Mouse (Mus musculus): ENCODE results near the gene Cebpb.

Gene Cebpb

GRCm38 (mm10) chr2:167693540-167693939 lies 4.8 kb downstream of the Cebpb start:
- no peak for DNase-seq

DNA sequence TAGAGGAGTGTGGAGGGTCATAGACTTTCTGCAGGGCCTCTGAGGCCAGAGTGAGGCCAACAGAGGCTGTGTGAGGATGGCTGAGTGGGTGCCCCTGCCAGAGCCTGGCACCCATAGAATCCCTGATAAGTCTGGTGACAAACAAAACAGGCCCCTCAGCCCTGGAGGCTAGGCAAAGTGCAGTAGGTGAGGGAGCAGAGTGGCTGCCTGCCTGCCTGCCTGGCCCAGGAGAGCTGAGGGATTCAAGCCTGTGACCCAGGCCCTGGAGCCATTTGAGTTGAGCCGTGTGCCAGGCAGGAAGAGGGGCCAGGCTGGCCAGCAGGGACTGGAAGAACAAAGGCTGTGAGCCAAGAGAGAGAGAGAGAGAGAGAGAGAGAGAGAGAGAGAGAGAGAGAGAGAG lies 5.5 kb downstream of the Cebpb start:
- no peak for DNase-seq

- no peak for DNase-seq
These were observed 6.2 kb downstream of the Cebpb start for GRCm38 (mm10) chr2:167694963-167695362.

GRCm38 (mm10) chr2:167695491-167695890 lies 6.8 kb downstream of the Cebpb start:
- DNase-seq = no peak

GRCm38 (mm10) chr2:167696143-167696542 lies 7.4 kb downstream of the Cebpb start:
- no peak for DNase-seq

DNA sequence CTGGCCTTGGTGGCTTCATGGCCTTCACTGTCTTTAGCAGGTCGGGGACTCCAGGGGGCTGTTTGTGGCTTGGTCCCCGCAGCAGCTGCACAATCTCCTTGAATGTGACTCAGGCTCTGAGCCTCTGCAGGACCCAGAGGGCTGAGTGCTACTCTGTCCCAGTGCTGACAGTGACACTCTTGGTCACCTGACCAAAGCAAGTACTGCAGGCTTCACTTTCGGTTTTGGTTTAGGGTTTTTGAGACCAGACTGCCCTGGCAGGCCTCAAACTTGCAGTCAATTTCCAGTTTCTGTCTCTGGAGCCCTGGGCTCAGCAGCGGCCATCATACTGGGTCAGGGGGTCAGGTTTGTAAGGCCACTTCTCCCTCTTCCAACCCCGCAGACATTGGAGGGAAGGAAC lies 9.2 kb downstream of the Cebpb start:
- DNase-seq = peak; percentile 72

GRCm38 (mm10) chr2:167700018-167700417 lies 11.3 kb downstream of the Cebpb start:
- DNase-seq = no peak

GRCm38 (mm10) chr2:167701472-167701871 lies 12.8 kb downstream of the Cebpb start:
- no peak for DNase-seq

GRCm38 (mm10) chr2:167702126-167702525 lies 13.4 kb downstream of the Cebpb start:
- DNase-seq = no peak

DNA sequence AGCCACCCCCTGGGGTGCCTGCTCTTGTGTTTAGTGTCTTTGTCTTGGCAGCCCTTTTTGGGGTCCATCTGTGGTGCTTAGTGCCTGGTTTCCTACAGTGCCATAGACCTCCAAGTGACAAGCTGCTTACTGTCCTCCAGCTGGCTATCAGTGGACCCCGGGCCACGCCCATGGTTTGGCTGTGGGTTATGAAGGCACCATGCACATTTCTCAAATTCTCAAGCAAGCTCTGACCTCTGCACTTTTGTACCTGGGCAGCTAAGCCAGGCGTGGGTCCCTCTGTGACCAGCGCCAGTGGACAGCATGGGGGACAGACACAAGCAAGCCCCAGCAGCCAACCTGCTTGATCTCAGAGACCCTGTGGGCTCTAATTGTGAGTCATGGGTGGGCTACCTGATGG lies 15.7 kb downstream of the Cebpb start:
- DNase-seq = no peak

DNA sequence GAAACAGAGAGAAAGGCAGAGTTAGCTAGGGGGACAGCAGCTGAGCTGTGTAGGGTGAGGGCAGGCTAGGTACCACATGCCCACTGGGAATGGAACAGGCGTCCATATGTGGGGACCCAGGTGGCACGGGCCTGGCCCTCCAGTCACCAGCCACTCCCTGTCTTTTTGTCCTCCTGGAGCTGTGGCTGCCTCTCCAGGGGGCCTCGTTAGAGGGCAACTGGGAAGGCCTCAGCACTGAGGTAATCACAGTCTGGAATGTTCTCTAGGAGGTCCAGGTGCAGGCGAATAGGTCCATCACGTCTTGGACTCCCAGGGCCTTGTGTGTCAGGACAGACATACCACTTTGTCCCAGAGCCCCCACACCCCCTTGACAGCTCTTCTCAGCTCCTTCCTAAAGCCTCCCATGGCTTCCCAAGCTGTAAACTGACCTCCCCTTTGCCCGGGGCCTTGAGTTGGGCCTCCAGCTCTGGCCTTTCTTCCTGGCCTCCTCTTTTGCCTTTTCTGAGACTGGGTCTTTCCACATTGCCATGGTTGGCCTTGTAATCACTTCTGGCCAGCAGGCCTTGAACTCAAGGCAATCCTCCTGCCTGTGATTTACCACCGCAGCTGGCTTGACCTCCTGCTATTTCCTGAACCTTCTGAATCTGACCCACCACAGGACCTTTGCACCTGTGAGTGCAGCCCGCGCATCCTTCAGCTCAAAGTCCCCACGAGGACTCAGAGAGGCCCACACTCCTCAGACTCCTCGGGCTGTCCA lies 17.6 kb downstream of the Cebpb start:
- DNase-seq = no peak

GRCm38 (mm10) chr2:167708373-167708772 lies 19.7 kb downstream of the Cebpb start:
- no peak for DNase-seq

- no peak for DNase-seq
These were observed 21.3 kb downstream of the Cebpb start for GRCm38 (mm10) chr2:167709969-167710368.

DNA sequence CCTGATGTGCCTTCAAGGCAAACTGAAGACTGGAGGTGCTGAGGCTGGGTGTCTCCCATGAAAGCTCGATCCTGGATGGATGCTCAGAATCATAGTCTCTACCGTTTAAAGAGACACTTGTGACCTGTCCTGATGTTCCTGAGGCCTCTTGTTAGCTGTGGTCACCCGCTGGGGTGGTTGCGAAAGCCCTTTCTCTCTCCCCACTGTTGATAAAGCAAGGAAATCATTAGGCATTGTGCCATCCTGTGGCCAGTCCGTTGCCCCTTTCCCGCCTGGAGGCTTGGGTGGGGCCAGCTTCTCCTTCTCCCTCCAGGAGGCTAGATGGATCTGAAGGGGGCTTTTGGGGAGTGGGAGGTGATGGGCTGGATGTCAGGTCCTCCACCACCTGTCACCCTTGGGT lies 21.9 kb downstream of the Cebpb start:
- DNase-seq = no peak

- DNase-seq = peak; percentile 79
These were observed 24.4 kb downstream of the Cebpb start for GRCm38 (mm10) chr2:167712872-167713821.

GRCm38 (mm10) chr2:167714298-167714697 lies 25.6 kb downstream of the Cebpb start:
- DNase-seq = no peak

DNA sequence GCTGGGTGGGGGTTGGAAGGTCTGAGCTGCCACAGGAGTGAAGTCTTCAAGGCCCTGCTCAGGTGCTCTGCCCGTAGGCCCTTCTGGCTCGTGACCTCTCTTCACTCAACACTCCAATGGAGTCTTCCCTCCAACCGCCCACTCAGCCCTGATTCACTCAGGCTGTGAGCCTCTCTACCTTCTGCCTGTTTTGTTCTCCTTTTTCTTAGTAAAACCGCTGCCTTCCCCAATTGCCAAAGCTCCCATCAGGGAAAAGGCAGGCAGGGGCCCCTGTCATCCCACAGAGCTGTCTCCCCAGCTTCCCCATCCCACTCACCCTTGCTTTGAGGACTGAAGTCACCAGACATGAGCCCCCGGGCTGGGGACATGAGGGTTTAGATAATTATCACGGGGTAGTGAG lies 26.3 kb downstream of the Cebpb start:
- no peak for DNase-seq

- DNase-seq = no peak
These were observed 28.5 kb downstream of the Cebpb start for GRCm38 (mm10) chr2:167717208-167717607.

DNA sequence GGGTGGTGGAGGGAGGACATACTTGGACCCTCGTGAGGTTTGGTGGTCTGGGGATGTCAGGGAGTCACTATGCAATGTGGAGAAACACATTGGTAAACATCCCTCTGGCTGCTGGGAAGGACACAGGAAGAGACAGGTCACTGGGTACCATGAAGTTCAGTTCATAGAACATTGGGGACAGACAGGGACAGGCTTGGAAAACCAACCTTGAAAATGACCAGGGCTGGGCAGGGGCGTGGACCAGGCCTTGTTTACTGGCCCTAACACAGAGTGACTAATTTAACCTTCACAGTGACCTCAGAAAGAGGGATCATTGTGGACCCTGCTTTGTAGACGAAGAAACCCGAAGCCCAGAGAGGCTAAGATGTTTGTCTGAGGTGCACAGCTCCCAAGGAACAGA lies 30.8 kb downstream of the Cebpb start:
- DNase-seq = no peak

GRCm38 (mm10) chr2:167721159-167721882 lies 32.6 kb downstream of the Cebpb start:
- no peak for DNase-seq

DNA sequence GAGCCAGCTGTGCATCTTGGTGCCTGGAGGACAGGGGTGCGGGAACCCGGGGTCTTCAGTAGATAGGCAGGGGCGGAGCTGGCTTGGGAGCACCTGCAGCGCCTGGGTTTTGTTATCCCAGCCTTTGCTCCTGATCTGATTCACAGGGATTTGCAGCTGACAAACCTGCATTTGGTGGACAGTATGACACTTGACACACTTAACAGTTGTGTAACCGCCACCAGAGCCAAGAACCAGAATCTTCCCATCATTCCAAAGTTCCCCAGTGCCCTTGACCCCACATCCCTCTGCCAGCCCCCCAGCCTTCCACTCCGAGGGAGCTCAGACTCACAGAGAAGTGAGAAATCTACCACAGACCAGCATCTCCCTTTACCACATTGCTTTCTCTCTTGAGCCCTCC lies 33.8 kb downstream of the Cebpb start:
- no peak for DNase-seq

DNA sequence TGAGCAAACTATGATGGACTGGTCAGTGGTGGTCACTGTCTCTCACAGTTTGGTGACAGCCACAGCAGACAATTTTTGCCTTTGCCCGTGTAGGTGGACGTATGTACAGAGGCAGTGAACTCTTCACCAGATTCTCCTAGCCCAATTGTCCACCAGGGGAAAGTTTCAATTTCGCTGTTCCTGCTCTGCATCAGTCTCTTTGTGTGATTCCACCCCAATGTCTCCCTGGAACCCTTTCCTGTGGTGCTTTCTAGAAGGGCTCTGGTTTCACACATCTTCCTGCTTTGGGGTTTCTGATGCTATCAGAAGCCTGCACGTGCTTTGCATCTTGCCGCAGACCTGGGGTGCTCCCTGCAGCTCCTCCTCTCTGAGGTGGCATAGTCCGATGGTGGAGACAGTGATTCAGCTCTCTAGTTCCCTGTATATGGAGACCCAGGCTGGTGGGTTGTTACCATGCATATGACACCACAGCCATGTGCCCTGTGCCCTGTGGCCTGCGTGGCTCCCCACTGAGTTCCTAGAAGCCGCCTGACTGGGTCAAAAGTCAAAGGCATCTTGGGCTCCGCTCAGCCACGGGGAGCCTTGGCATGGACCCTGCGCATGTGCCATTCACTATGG lies 35.0 kb downstream of the Cebpb start:
- no peak for DNase-seq

DNA sequence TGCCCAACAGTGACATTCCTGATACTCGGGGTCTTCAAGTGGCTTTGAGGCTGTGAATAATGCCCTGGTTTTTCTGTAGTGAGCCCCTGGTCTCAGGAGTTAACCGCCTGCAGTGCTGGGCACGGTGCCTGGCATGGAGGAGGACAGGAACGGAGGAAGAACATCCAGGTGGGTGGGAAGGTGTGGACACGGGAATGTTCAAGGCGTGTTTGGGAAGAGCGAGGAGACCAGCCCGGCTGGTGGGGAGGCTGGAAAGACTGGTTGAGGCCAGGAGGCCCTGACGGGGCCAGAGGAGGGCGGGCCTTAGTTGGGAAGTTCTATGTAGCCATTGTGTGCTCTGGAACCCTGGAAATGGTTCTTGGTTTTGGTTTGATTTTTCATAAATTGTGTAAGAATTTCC lies 37.2 kb downstream of the Cebpb start:
- DNase-seq = no peak
